7 mouse cellular contexts compared by ENCODE assay signal in genomic region chr17:35088825-35089644, GRCm38 (mm10). TPM values are rescaled to one million over a fixed set of nuclear protein-coding genes. Genes with fewer than 3 reads are reported as not detected.
DNase-seq lines count a peak whose midpoint lies in the region; ATAC-seq lines count a peak whose summit lies in the region.

Gene Abhd16a (plus strand): TSS chr17:35089263.

- peaks cover 3% of the 10 kb centered on the region for H3K4me1 ChIP-seq in embryonic facial prominence, embryonic 11.5 days (ENCODE audit: control insufficient read depth, insufficient read depth, low read length)
- no peaks in the 10 kb centered on the region for H3K4me1 ChIP-seq in limb, embryonic 11.5 days (ENCODE audit: control insufficient read depth, insufficient read depth, low read length)
- H3K4me1 ChIP-seq in midbrain, embryonic 14.5 days (ENCODE audit: control insufficient read depth, insufficient read depth, low read length), result peaks cover 12% of the 10 kb centered on the region

- H3K27ac ChIP-seq in embryonic facial prominence, embryonic 11.5 days (replicated peaks; ENCODE audit: low read depth, low read length), result peak within 1 kb of the TSS; percentile 87
- peak within 1 kb of the TSS; percentile 86 for H3K27ac ChIP-seq in limb, embryonic 11.5 days (replicated peaks; ENCODE audit: low read depth, low read length)
- H3K27ac ChIP-seq in midbrain, embryonic 14.5 days (replicated peaks; ENCODE audit: low read depth, low read length), result peak within 1 kb of the TSS; percentile 98

- DNase-seq in adrenal gland, postnatal 14 days, result peak; percentile 96
- peak; percentile 96 for DNase-seq in embryonic facial prominence, embryonic 11.5 days (ENCODE audit: low spot score)
- DNase-seq in heart, adult 11 months, result peak; percentile 100
- peak; percentile 97 for DNase-seq in kidney, adult 18-20 months
- DNase-seq in limb, embryonic 11.5 days (ENCODE audit: low spot score), result peak; percentile 95
- peak; percentile 97 for DNase-seq in midbrain, embryonic 14.5 days
- DNase-seq in spleen, adult 18-20 months, result peak; percentile 88 to 92

- H3K27me3 ChIP-seq in embryonic facial prominence, embryonic 11.5 days (ENCODE audit: control insufficient read depth, insufficient read depth, low read length), result no peaks in the 10 kb centered on the region
- no peaks in the 10 kb centered on the region for H3K27me3 ChIP-seq in limb, embryonic 11.5 days (ENCODE audit: control insufficient read depth, insufficient read depth, low read length)
- no peaks in the 10 kb centered on the region for H3K27me3 ChIP-seq in midbrain, embryonic 14.5 days (ENCODE audit: control insufficient read depth, insufficient read depth, low read length)

- peak within 1 kb of the TSS; percentile 88 for H3K9ac ChIP-seq in embryonic facial prominence, embryonic 11.5 days (replicated peaks; ENCODE audit: low read length)
- H3K9ac ChIP-seq in limb, embryonic 11.5 days (ENCODE audit: low read length), result peak within 1 kb of the TSS; percentile 96
- peak within 1 kb of the TSS; percentile 93 for H3K9ac ChIP-seq in midbrain, embryonic 14.5 days (replicated peaks; ENCODE audit: low read length)

- WGBS in embryonic facial prominence, embryonic 11.5 days, result 3% methylated on average over 63 of the region's 67 CpGs
- 4% methylated on average over 62 of the region's 67 CpGs for WGBS in limb, embryonic 11.5 days
- WGBS in midbrain, embryonic 14.5 days, result 3% methylated on average over 66 of the region's 67 CpGs

- ATAC-seq in embryonic facial prominence, embryonic 11.5 days (replicated peaks; ENCODE audit: insufficient number of reproducible peaks, low FRiP score, low TSS enrichment, low read depth), result peak; percentile 96
- ATAC-seq in limb, embryonic 11.5 days (ENCODE audit: insufficient number of reproducible peaks, low FRiP score, low TSS enrichment, low read depth), result peak; percentile 97
- ATAC-seq in midbrain, embryonic 14.5 days (ENCODE audit: low FRiP score, low TSS enrichment), result peak; percentile 98

- peak within 1 kb of the TSS; percentile 47 for H3K4me2 ChIP-seq in embryonic facial prominence, embryonic 11.5 days (ENCODE audit: low read depth, low read length)
- peak within 1 kb of the TSS; percentile 71 for H3K4me2 ChIP-seq in limb, embryonic 11.5 days (ENCODE audit: low read depth, severe bottlenecking)
- H3K4me2 ChIP-seq in midbrain, embryonic 14.5 days (ENCODE audit: low read length), result peak within 1 kb of the TSS; percentile 76

- H3K9me3 ChIP-seq in embryonic facial prominence, embryonic 11.5 days (replicated peaks; ENCODE audit: control insufficient read depth, low read length), result no peaks in the 10 kb centered on the region
- no peaks in the 10 kb centered on the region for H3K9me3 ChIP-seq in limb, embryonic 11.5 days (ENCODE audit: control insufficient read depth, low read length)
- H3K9me3 ChIP-seq in midbrain, embryonic 14.5 days (ENCODE audit: control insufficient read depth, low read length), result no peaks in the 10 kb centered on the region

- H3K4me3 ChIP-seq in embryonic facial prominence, embryonic 11.5 days (ENCODE audit: low read depth, low read length), result peak within 1 kb of the TSS; percentile 44
- H3K4me3 ChIP-seq in limb, embryonic 11.5 days (ENCODE audit: low read depth, low read length), result peak within 1 kb of the TSS; percentile 58
- peak within 1 kb of the TSS; percentile 61 for H3K4me3 ChIP-seq in midbrain, embryonic 14.5 days (replicated peaks; ENCODE audit: low read depth, low read length)

- 0 out of 2 replicates have a peak, but pooled peaks cover 3% of the 10 kb centered on the region for H3K36me3 ChIP-seq in embryonic facial prominence, embryonic 11.5 days (replicated peaks; ENCODE audit: control insufficient read depth, insufficient read depth, low read depth, low read length)
- H3K36me3 ChIP-seq in limb, embryonic 11.5 days (ENCODE audit: control insufficient read depth, insufficient read depth, low read length), result no peaks in the 10 kb centered on the region; the same call in 1 of the 2 replicates
- H3K36me3 ChIP-seq in midbrain, embryonic 14.5 days (ENCODE audit: control insufficient read depth, insufficient read depth, low read length), result peaks cover 26% of the 10 kb centered on the region

RNA-seq across cellular contexts. Expression of gene Abhd16a, which starts in this region (rescaled TPM):
- total RNA-seq in adrenal gland, postnatal 14 days (2021), result 69.7 and 76.3 TPM in 2 replicates
- 38.5 and 39.8 TPM in 2 replicates for polyA plus RNA-seq in embryonic facial prominence, embryonic 11.5 days (2014; fragmentation: Nextera tagmentation; extraction: Ambion mirVana)
- polyA plus RNA-seq in limb, embryonic 11.5 days (2014; fragmentation: Nextera tagmentation; extraction: Ambion mirVana), result 43.1 and 46.9 TPM in 2 replicates
- polyA plus RNA-seq in midbrain, embryonic 14.5 days (2014; fragmentation: Nextera tagmentation; extraction: Ambion mirVana), result 79.4 and 86.0 TPM in 2 replicates

Comparison
In these comparisons a context has a peak if more than half of its experiments do, and no peak if none do; other contexts are left out.
1. Peak in every context shown above with its lines: DNase-seq, ATAC-seq, H3K4me3 ChIP-seq and H3K27ac ChIP-seq.